Mouse (Mus musculus) lung, postnatal 0 days (tissue): ENCODE data around the gene Hist1h2bf. TPM values are rescaled to one million over a fixed set of nuclear protein-coding genes. Genes with fewer than 3 reads are reported as not detected.
"Not testable (repeated sequence)": the region's sequence is repeated elsewhere in the genome, so short reads cannot be mapped to it uniquely, and the experiment has no call there.

Experiments used
- ATAC-seq: fragments of 200-750 bp; cut with Nextera tagmentation; 2 replicates; pipeline ENCODE4 v1.8.0; 2017; ENCODE audit warnings: moderate library complexity
- DNase-seq: peaks from one replicate; pipeline ENCODE4 v3.0.0-alpha.2; 2016; ENCODE audit warnings: low spot score
- H3K27ac ChIP-seq: fragments of 300-500 bp; sonication (generic); 2 replicates; pipeline ENCODE4 v1.5.1; 2014; ENCODE audit warnings: antibody characterized with exemption, mild to moderate bottlenecking, low read length, mixed read lengths
- H3K27me3 ChIP-seq: fragments of 300-500 bp; sonication (generic); replicated peaks from 2 replicates; pipeline ENCODE4 v1.6.1; 2014; ENCODE audit warnings: low read length, mixed read lengths; ENCODE audit not compliant: insufficient read depth
- H3K36me3 ChIP-seq: fragments of 300-500 bp; sonication (generic); 2 replicates; pipeline ENCODE4 v1.6.1; 2014; ENCODE audit warnings: low read length, mixed read lengths; ENCODE audit not compliant: insufficient read depth
- H3K4me1 ChIP-seq: fragments of 300-500 bp; sonication (generic); 2 replicates; pipeline ENCODE4 v1.6.1; 2014; ENCODE audit warnings: antibody characterized with exemption, low read depth, low read length, mixed read lengths; ENCODE audit not compliant: insufficient read depth
- H3K4me2 ChIP-seq: fragments of 300-500 bp; sonication (generic); replicated peaks from 2 replicates; pipeline ENCODE4 v1.6.1; 2014; ENCODE audit warnings: low read depth, mild to moderate bottlenecking, low read length, moderate library complexity, mixed read lengths
- H3K4me3 ChIP-seq: fragments of 300-500 bp; sonication (generic); 2 replicates; pipeline ENCODE4 v1.5.1; 2014; ENCODE audit warnings: low read depth, low read length
- H3K9ac ChIP-seq: fragments of 300-500 bp; sonication (generic); replicated peaks from 2 replicates; pipeline ENCODE4 v1.6.1; 2014; ENCODE audit warnings: low read depth, mild to moderate bottlenecking
- H3K9me3 ChIP-seq: fragments of 300-500 bp; sonication (generic); 2 replicates; pipeline ENCODE4 v1.6.1; 2016; ENCODE audit warnings: low read length, mixed read lengths
- CTCF ChIP-seq: IDR thresholded peaks from 2 replicates; pipeline ENCODE4 v1.5.1; 2016; ENCODE audit warnings: antibody characterized with exemption, mild to moderate bottlenecking
- EP300 ChIP-seq: IDR thresholded peaks from 2 replicates; pipeline ENCODE4 v1.6.1; 2016; ENCODE audit warnings: antibody characterized with exemption, mild to moderate bottlenecking, control low read depth
- WGBS: fragments of 180-500 bp; shearing (Covaris S2); extraction: QIAGEN DNeasy Blood & Tissue Kit; methylation state at CpG from one replicate; pipeline ENCODE4 v1.1.7; 2014; 5-methylcytosine and 5-hydroxymethylcytosine counted together
- polyA plus RNA-seq: library from polyadenylated mRNA; unstranded; fragments of >200 nt; fragmentation: Nextera tagmentation; extraction: Ambion mirVana; gene quantifications from 2 replicates; pipeline ENCODE4 v1.2.1, GENCODE M21; 2015

Hist1h2bf gene
- polyA plus RNA-seq = 0.48 and 0.87 TPM in 2 replicates

DNA sequence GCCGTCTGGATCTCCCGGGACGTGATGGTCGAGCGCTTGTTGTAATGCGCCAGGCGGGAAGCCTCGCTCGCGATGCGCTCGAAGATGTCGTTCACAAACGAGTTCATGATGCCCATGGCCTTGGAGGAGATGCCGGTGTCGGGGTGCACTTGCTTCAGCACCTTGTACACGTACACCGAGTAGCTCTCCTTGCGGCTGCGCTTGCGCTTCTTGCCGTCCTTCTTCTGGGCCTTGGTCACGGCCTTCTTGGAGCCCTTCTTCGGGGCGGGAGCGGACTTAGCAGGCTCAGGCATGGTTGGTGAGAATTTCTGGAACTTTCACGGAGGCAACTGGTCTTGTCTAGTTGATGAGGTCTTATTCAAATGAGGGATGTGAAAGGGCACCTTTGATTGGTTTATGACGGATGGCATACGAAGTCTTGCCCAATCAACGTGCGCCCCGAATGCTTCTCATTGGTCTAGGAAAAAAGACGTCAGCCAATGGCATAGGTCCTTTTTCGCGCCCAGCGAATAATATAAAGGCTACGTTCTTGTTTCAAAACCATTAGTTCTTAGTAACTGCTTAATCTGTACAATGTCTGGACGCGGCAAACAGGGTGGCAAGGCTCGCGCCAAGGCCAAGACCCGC is at the start of gene Hist1h2bf, which contains the start of gene Hist1h2ad:
Gene Hist1h2bf (minus strand): TSS at position 299 of the 627 bp plus-strand sequence.
Gene Hist1h2ad (plus strand): TSS at position 484 of the 627 bp plus-strand sequence.
- WGBS = under 1% methylated on average over 17 of the region's 42 CpGs
- H3K9me3 ChIP-seq, H3K36me3 ChIP-seq, H3K27me3 ChIP-seq: not testable (repeated sequence)
- TF ChIP-seq EP300 = peak; percentile 90
- H3K27ac ChIP-seq = peak within 1 kb of the TSS; percentile 75; the same call in 1 of the 2 replicates
- ATAC-seq (peak; percentile 88), DNase-seq (peak; percentile 99)
- H3K4me1 ChIP-seq = peaks cover 11% of the 10 kb centered on the region; the same call in 1 of the 2 replicates
- H3K9ac ChIP-seq = peak within 1 kb of the TSS; percentile 27; the same call in 1 of the 2 replicates
- peak within 1 kb of the TSS; percentile 64 for H3K4me2 ChIP-seq
- H3K4me3 ChIP-seq = peak within 1 kb of the TSS; percentile 35; the same call in 1 of the 2 replicates

DNA sequence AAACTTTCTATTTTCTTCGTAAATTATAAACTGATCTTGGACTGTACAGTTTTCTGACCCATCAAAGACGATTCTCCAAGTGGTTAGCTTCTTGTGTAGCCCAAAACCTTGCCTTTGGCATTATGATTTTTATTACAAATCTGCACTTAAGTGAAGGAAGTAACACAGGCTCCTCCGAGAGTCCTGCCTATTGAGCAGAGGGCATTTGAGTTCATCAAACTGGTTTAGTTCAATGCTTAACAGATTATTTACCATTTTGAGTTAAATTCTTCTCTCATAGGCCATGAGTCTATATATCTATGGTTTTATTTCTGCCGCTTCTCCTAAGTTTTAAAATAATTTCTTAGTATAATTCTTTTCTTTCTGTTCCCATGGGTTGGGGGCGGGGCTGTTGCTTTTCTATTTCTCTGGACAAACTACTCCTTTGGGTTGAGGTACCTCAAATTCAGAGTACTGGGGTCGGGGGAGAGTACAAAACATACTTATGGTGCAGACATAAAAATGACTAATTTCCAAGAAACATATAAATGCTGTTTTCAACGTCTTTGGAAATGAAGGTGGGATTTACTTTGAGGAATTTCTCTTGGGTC is 49.0 kb upstream of the Hist1h2bf start:
- Histone ChIP-seq H3K27me3 (no peaks in the 10 kb centered on the region), H3K36me3 (no peaks in the 10 kb centered on the region), H3K27ac (peak overlapping the region; percentile 89), H3K9me3 (no peaks in the 10 kb centered on the region), H3K9ac (peak overlapping the region; percentile 44; the same call in 1 of the 2 replicates), H3K4me2 (peak overlapping the region; percentile 94), H3K4me3 (peak overlapping the region; percentile 69), H3K4me1 (peaks cover 4% of the 10 kb centered on the region; the same call in 1 of the 2 replicates)
- ATAC-seq = no peak
- DNase-seq = peak; percentile 44
- TF ChIP-seq EP300 (peak; percentile 20; the same call in 1 of the 2 replicates), CTCF (no peak)
- 22% methylated on average over 7 of the region's 7 CpGs for WGBS

DNA sequence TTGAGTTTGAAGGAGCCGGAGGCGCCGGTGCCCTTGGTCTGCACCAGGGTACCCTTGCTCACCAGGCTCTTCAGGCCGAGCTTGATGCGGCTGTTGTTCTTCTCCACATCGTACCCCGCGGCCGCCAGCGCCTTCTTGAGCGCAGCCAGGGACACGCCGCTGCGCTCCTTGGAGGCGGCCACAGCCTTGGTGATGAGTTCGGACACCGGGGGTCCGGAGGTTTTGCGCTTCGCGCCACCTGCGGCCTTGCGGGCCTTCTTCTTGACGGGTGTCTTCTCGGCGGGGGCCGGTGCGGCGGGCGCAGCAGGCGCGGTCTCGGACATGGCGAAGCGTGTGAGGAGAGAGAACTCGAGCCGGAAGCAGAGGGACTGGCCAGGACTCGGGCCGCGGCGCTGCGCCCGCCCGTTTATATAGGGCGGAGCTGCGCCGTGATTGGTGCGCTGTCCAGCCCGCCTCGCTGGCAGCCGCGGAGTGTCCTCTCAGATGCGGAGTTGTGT is 48.2 kb upstream of the Hist1h2bf start, which contains the start of gene Hist1h1e:
Gene Hist1h1e (minus strand): TSS at position 384 of the 497 bp plus-strand sequence.
- not testable (repeated sequence) for H3K36me3 ChIP-seq, H3K4me1 ChIP-seq
- peak; percentile 89 for ATAC-seq

DNA sequence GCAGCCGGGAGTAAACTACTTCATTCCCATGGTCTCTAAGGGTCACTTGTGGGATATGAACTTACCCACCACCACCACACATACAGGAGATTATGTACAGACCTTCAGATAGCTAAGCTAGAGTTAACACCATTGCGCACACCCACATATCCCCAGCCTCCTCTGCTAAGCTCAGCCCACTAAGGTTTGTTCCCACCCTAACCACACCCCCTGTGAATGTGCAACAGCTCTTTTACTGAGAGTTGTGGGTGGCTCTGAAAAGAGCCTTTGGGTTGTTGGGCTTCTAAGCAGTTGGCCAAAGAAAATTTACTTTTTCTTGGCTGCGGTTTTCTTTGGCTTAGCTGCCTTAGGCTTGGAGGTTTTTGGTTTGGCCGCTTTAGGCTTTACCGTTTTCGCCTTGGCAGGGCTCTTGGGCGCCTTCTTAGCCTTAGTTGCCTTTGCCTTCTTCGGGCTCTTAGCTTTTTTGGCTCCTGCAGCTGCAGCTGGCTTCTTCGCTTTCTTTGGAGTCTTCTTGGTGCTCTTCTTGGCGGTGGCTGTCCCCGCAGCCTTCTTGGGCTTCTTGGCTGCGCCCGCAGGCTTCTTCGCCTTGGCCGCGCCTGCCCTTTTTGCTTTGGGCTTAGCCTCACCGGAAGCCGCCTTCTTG is 47.7 kb upstream of the Hist1h2bf start:
- peak overlapping the region; percentile 89 for H3K27ac ChIP-seq
- peak overlapping the region; percentile 92 for H3K9ac ChIP-seq
- ATAC-seq = peak; percentile 81
- peak overlapping the region; percentile 94 for H3K4me2 ChIP-seq
- H3K4me3 ChIP-seq = peak overlapping the region; percentile 69
- H3K9me3 ChIP-seq = no peaks in the 10 kb centered on the region
- no peaks in the 10 kb centered on the region for H3K27me3 ChIP-seq
- no peaks in the 10 kb centered on the region for H3K36me3 ChIP-seq
- WGBS = under 1% methylated on average over 18 of the region's 18 CpGs
- peaks cover 4% of the 10 kb centered on the region; the same call in 1 of the 2 replicates for H3K4me1 ChIP-seq
- TF ChIP-seq CTCF (no peak), EP300 (peak; percentile 63)
- DNase-seq = peak; percentile 94

More for the DNA sequence above, 48.2 kb upstream of the Hist1h2bf start, which contains the start of gene Hist1h1e:
- not testable (repeated sequence) for H3K9me3 ChIP-seq, H3K27me3 ChIP-seq
- Histone ChIP-seq H3K9ac (peak within 1 kb of the TSS; percentile 92), H3K27ac (peak within 1 kb of the TSS; percentile 89), H3K4me3 (peak within 1 kb of the TSS; percentile 69), H3K4me2 (peak within 1 kb of the TSS; percentile 94)
- peak; percentile 97 for DNase-seq
- WGBS = under 1% methylated on average over 45 of the region's 53 CpGs

DNA sequence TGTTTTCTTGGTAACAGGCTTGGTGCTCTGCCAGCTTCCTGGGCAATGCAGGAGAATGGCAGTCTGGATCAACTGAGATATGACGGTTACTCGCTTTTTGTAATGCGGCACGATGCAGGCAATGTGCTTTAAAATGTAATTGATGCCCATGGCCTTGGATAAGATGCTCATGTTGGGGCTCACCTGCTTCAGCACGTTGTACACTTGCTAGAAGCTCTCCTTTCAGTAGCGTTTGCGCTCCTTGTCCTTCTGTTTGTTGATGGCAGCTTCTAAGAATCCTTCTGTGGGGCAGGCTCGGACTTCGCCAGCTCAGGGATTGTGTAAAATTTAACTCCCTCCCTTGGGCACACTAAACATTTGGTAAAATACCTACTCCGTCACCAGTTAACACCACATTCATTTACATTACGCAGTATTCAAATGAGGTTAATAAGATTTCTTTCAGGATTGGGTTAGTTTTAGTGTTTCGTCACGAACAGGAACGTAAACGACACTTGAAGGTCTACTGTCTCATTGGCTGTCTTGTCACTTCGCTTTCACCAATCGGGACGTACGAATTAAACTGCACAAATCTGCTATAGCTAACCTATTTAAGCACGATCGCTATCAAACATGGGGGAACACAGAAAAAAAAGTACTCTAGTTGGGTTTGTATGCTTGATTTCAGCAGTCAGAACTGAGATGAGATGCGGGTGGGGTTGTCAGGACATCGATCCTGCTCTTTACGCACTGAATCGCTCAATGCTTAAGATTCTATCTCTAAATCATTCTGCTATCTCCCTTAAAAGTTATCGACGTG is 46.9 kb upstream of the Hist1h2bf start, which contains the start of gene Hist1h2be:
Gene Hist1h2be (minus strand): TSS at position 392 of the 799 bp plus-strand sequence.
- H3K9me3 ChIP-seq = no peaks in the 10 kb centered on the region
- peak within 1 kb of the TSS; percentile 89 for H3K27ac ChIP-seq
- H3K27me3 ChIP-seq = no peaks in the 10 kb centered on the region
- H3K36me3 ChIP-seq = no peaks in the 10 kb centered on the region
- ATAC-seq (peak; percentile 84), DNase-seq (peak; percentile 98)
- WGBS = under 1% methylated on average over 27 of the region's 27 CpGs
- peak within 1 kb of the TSS; percentile 69 for H3K4me3 ChIP-seq
- TF ChIP-seq CTCF (no peak), EP300 (peak; percentile 26; the same call in 1 of the 2 replicates)
- peak within 1 kb of the TSS; percentile 92 for H3K9ac ChIP-seq
- peak within 1 kb of the TSS; percentile 94 for H3K4me2 ChIP-seq
- H3K4me1 ChIP-seq = peaks cover 4% of the 10 kb centered on the region; the same call in 1 of the 2 replicates
